Mouse (Mus musculus) heart, adult 2 months (tissue): ENCODE measurements around the gene Stk11.

Experiments
- CTCF ChIP-seq: fragments of 200-600 bp; IDR thresholded peaks from 2 replicates; pipeline ENCODE4 v1.8.1; 2022; ENCODE audit warnings: antibody characterized with exemption, mild to moderate bottlenecking, moderate library complexity
- EP300 ChIP-seq: fragments of 200-500 bp; IDR thresholded peaks from 2 replicates; pipeline ENCODE4 v1.6.1; 2011; ENCODE audit warnings: low read depth, low read length, control low read depth; ENCODE audit not compliant: insufficient read depth
- POLR2A ChIP-seq: fragments of 200-500 bp; IDR thresholded peaks from 2 replicates; pipeline ENCODE4 v1.6.1; 2011; ENCODE audit warnings: mild to moderate bottlenecking, low read depth, low read length, control low read depth; ENCODE audit not compliant: insufficient read depth

- no peak for TF ChIP-seq CTCF
- no peak for TF ChIP-seq EP300
- no peak for TF ChIP-seq POLR2A
These were observed 34.5 kb upstream of the Stk11 start for GRCm38 (mm10) chr10:80081075-80081474.
